Mouse (Mus musculus) limb, embryonic 13.5 days (tissue): ENCODE measurements at regions not wholly inside any gene's neighbourhood (a gene's known extent, or its start where the extent isn't known, plus 50 kb on each side); places are given as distances from the start of the nearest gene placed in this dataset.

ENCODE experiments used
- ATAC-seq: fragments of 200-750 bp; cut with Nextera tagmentation; 2 replicates; pipeline ENCODE4 v1.8.0; 2017; ENCODE audit warnings: low read depth, moderate number of reproducible peaks, moderate TSS enrichment; ENCODE audit not compliant: low FRiP score
- H3K27ac ChIP-seq: fragments of 300-500 bp; sonication (generic); 2 replicates; pipeline ENCODE4 v1.5.1; 2015; ENCODE audit warnings: inconsistent platforms, mild to moderate bottlenecking, moderate library complexity
- H3K27me3 ChIP-seq: fragments of 300-500 bp; sonication (generic); 2 replicates; pipeline ENCODE4 v1.6.1; 2015; ENCODE audit warnings: mild to moderate bottlenecking, inconsistent platforms
- H3K36me3 ChIP-seq: fragments of 300-500 bp; sonication (generic); 2 replicates; pipeline ENCODE4 v1.6.1; 2015; ENCODE audit warnings: inconsistent platforms, mild to moderate bottlenecking, moderate library complexity
- H3K4me1 ChIP-seq: fragments of 300-500 bp; sonication (generic); 2 replicates; pipeline ENCODE4 v1.6.1; 2015; ENCODE audit warnings: inconsistent platforms
- H3K4me2 ChIP-seq: fragments of 300-500 bp; sonication (generic); replicated peaks from 2 replicates; pipeline ENCODE4 v1.6.1; 2015; ENCODE audit warnings: inconsistent platforms, mild to moderate bottlenecking, moderate library complexity
- H3K4me3 ChIP-seq: fragments of 300-500 bp; sonication (generic); 2 replicates; pipeline ENCODE4 v1.5.1; 2015; ENCODE audit warnings: moderate library complexity, mild to moderate bottlenecking, inconsistent platforms
- H3K9ac ChIP-seq: fragments of 300-500 bp; sonication (generic); 2 replicates; pipeline ENCODE4 v1.6.1; 2015; ENCODE audit warnings: mild to moderate bottlenecking, inconsistent platforms
- H3K9me3 ChIP-seq: fragments of 300-500 bp; sonication (generic); 2 replicates; pipeline ENCODE4 v1.6.1; 2016; ENCODE audit warnings: inconsistent platforms
- WGBS: fragments of 180-500 bp; shearing (Covaris S2); methylation state at CpG from one replicate; pipeline ENCODE4 v1.1.7; 2015; 5-methylcytosine and 5-hydroxymethylcytosine counted together

DNA sequence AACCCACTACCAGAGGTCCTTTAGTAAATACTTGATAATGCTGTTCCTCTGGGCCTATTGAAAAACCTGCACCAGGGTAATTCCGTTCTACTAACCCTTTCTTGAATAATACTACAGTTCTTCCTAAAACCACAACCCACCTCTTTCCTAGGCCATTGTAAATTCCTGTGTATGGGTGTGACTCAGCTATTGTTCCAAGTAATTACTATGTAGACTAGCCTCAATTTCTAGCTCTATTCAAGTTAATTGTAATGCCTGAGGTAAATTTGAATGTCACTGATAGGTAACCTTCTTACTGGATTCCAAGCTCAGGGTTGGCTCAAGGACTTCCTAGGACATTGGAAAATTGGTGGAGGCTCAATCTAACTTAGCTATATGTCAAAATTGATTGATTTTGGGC, 185.1 kb upstream of the Slc5a7 start:
- WGBS, result 77% methylated on average over 1 of the region's 1 CpGs
- Histone ChIP-seq H3K9ac (no peak overlapping the region), H3K27me3 (no peaks in the 10 kb centered on the region), H3K9me3 (no peaks in the 10 kb centered on the region), H3K36me3 (no peaks in the 10 kb centered on the region), H3K4me1 (no peaks in the 10 kb centered on the region), H3K4me3 (no peak overlapping the region), H3K4me2 (no peak overlapping the region), H3K27ac (no peak overlapping the region)
- ATAC-seq, result no peak

DNA sequence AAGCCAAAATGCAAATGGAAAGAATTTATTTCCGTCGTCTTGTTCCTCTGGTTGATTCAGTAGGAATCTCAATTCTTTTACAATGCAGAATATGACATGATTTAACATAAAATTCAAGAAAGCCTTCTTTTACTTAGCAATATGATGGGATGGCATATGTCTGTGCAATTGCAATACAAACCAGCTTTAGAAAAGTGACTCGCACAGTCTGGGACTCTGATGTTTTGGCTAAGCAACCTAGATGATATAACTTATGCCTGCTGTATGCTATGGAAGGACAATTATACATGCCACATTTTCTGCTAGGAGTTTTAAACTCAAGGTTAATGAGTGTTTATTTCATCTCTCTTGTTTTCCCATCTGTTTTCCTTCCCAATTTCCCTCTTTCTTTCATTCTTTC, 141.1 kb upstream of the Slc5a7 start:
- H3K36me3 ChIP-seq, result no peaks in the 10 kb centered on the region
- H3K27me3 ChIP-seq, result no peaks in the 10 kb centered on the region
- H3K4me1 ChIP-seq, result no peaks in the 10 kb centered on the region
- no peaks in the 10 kb centered on the region for H3K9me3 ChIP-seq
- no peak overlapping the region for H3K9ac ChIP-seq
- H3K4me3 ChIP-seq, result no peak overlapping the region
- no peak overlapping the region for H3K4me2 ChIP-seq
- 88% methylated on average over 3 of the region's 3 CpGs for WGBS
- ATAC-seq, result no peak
- H3K27ac ChIP-seq, result no peak overlapping the region

DNA sequence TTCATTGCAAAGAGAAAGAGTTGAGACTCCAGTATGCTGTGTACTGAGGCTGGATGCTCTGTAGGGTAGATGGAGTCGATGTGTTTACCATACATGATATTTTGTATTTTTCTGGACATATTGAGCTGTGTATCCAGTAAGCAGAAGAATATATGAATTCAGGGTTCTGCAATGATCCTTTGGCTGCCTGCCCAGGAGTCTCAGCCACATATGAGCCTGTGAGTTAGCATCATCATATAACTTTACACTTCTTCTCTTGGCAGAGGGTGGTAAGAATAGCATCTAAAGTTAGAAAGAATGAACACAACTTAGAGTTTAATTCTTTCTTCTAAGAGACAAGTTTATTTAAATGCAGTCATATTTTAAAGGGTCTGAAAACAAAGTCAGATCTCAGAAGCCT, 139.6 kb upstream of the Slc5a7 start:
- no peaks in the 10 kb centered on the region for H3K9me3 ChIP-seq
- H3K9ac ChIP-seq, result no peak overlapping the region
- H3K4me3 ChIP-seq, result no peak overlapping the region
- no peaks in the 10 kb centered on the region for H3K4me1 ChIP-seq
- no peaks in the 10 kb centered on the region for H3K36me3 ChIP-seq
- no peaks in the 10 kb centered on the region for H3K27me3 ChIP-seq
- WGBS, result 73% methylated on average over 1 of the region's 1 CpGs
- no peak overlapping the region for H3K4me2 ChIP-seq
- no peak overlapping the region for H3K27ac ChIP-seq
- no peak for ATAC-seq

DNA sequence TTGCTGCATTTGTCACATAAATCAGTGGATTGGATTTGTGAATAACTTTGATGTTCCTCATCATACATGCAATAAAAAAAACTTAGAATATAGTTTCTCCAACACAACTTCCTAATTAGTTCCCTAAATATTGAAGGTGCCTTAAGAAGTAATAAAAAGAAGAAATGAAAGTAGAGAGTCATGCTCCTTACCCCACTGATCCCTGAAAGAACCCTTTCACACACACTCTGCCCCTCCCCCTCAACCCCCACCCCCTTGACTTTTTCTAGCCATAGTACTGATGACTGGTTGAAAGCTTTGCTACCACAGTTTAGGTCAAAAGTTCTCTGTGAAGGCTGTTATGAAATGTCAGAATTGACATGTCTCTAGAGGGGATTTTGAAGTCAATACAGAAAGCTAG, 131.1 kb upstream of the Slc5a7 start:
- Histone ChIP-seq H3K4me1 (no peaks in the 10 kb centered on the region), H3K36me3 (no peaks in the 10 kb centered on the region), H3K4me3 (no peak overlapping the region), H3K27me3 (no peaks in the 10 kb centered on the region), H3K4me2 (no peak overlapping the region), H3K9ac (no peak overlapping the region), H3K9me3 (0 out of 2 replicates have a peak, but pooled peaks cover 5% of the 10 kb centered on the region), H3K27ac (no peak overlapping the region)
- ATAC-seq, result no peak

DNA sequence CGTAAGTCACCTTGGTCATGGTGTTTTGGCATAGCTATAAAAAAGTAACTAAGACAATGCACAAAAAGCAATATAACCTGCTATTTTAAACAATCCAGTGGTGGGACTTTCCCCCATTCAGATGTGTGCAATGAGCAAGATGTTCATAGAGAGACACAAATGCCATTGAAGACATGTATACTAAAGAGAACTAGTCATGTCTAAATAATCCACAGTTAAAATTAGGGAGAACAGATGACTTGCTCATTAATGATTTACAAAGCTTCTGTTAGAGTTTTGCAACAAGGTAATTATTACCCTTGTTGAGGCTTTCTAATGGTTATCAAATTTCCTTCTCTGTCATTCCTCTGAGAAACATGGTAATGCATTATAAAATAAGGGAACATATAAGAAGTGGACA, 115.4 kb upstream of the Slc5a7 start:
- no peaks in the 10 kb centered on the region for H3K9me3 ChIP-seq
- WGBS, result 89% methylated on average over 1 of the region's 1 CpGs
- H3K4me2 ChIP-seq, result no peak overlapping the region
- H3K9ac ChIP-seq, result no peak overlapping the region
- H3K4me1 ChIP-seq, result no peaks in the 10 kb centered on the region
- no peak overlapping the region for H3K27ac ChIP-seq
- H3K4me3 ChIP-seq, result no peak overlapping the region
- no peak for ATAC-seq
- no peaks in the 10 kb centered on the region for H3K27me3 ChIP-seq
- no peaks in the 10 kb centered on the region for H3K36me3 ChIP-seq

DNA sequence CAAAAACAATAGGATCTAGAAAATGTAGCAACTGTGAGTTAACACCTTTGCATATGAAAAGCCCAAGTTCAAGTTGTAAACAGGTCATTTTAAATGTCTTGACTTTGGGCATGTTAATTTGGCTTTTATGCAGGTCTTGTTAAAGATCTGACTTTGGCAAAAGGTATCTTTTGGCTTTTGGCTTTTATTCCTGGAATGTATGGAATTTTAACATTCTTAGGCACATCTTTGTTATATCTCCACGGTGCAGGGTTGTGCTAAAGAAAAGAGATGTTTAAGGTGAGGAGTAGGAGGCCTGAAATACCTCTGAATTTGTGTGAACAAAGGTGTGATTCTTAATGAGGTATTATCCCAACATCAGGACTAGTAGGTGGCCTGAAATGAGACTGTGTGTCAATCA, 97.6 kb upstream of the Slc5a7 start:
- Histone ChIP-seq H3K9me3 (no peaks in the 10 kb centered on the region), H3K9ac (no peak overlapping the region), H3K27me3 (no peaks in the 10 kb centered on the region), H3K36me3 (no peaks in the 10 kb centered on the region), H3K4me1 (no peaks in the 10 kb centered on the region), H3K4me3 (no peak overlapping the region), H3K27ac (no peak overlapping the region), H3K4me2 (no peak overlapping the region)
- no peak for ATAC-seq
- 53% methylated on average over 1 of the region's 1 CpGs for WGBS

DNA sequence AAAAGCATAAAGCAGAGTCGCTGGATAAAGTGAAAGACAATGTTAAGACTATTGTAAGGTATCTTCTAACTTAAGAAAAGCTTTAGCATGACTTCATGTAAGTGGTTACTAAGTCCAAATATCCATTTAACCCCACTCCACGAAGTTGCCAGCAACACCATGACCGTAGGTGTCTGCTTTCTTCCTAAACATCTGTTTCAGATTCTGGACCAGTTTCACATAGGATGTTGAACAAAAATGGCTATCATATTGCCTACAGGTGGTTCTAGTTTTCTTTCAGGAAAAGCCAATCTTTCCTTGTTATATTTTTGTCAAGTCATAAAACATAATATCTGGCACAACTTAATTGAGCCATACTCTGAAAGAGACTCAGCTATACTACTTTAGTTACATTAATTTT, 78.7 kb upstream of the Slc5a7 start:
- no peaks in the 10 kb centered on the region for H3K36me3 ChIP-seq
- H3K9ac ChIP-seq, result no peak overlapping the region
- H3K27ac ChIP-seq, result no peak overlapping the region
- ATAC-seq, result peak; percentile 77; the same call in 1 of the 2 replicates
- H3K4me2 ChIP-seq, result no peak overlapping the region
- no peak overlapping the region for H3K4me3 ChIP-seq
- H3K4me1 ChIP-seq, result no peaks in the 10 kb centered on the region
- 16% methylated on average over 3 of the region's 3 CpGs for WGBS
- no peaks in the 10 kb centered on the region for H3K9me3 ChIP-seq
- H3K27me3 ChIP-seq, result no peaks in the 10 kb centered on the region

DNA sequence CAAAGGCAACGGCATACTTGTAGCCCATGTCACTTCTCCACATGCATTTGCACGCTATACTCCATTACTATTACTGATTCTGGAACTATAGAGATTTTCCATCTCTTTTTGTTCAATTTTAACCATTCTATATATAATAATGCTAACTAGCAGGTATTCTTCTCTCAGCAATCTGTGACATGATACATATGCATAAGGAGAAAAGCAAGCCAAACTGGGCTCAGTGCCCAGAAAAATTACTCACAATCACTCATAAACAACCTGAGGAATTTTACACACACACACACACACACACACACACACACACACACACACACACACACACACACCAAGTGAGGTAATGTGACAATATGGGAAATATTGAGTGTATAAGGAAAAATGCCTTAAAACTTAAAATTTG, 69.8 kb upstream of the Slc5a7 start:
- Histone ChIP-seq H3K27ac (no peak overlapping the region), H3K4me1 (no peaks in the 10 kb centered on the region), H3K4me3 (no peak overlapping the region), H3K27me3 (no peaks in the 10 kb centered on the region), H3K36me3 (no peaks in the 10 kb centered on the region), H3K4me2 (no peak overlapping the region), H3K9ac (no peak overlapping the region), H3K9me3 (no peaks in the 10 kb centered on the region)
- 98% methylated on average over 2 of the region's 2 CpGs for WGBS
- no peak for ATAC-seq

DNA sequence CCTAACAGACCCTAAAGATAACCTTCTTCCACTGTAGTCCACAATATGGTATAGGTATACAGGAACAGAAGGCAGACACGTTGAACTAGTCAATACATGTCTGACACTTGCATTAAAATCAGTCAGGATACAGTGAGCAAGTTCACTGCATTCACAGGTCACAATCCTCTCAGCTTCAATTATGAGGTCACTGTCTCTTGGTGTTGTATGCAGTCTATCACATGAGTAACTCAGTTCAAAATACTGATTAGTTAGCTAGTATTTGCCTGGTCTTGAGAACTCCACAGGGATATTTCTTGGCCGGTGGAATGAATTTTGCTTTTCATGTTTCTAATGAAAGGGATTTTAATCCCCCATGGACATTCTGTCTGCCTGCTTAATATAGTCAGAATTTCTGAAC, 69.1 kb upstream of the Slc5a7 start:
- Histone ChIP-seq H3K9me3 (no peaks in the 10 kb centered on the region), H3K36me3 (no peaks in the 10 kb centered on the region), H3K4me1 (no peaks in the 10 kb centered on the region), H3K4me2 (no peak overlapping the region), H3K9ac (no peak overlapping the region), H3K27me3 (no peaks in the 10 kb centered on the region), H3K4me3 (no peak overlapping the region), H3K27ac (no peak overlapping the region)
- no peak for ATAC-seq
- WGBS, result 62% methylated on average over 2 of the region's 2 CpGs

DNA sequence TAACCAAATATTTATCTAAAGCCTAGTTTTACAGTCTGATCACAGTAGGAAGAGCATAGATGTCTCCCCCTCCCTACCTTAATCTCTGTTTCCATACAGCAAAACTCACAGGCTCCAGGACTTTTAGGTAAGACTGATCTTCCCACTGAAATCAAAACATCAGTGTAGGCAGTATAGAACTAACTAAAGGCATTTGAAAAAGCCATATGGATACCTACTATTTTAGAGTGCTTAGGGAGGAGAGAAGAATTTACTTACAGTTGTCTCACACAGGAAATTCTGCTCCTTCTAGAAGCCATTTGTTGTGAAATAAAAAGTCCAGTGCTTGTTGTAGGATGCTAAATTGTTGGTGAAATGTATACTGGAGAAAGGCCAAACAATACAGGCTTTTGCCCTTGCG, 64.2 kb upstream of the Slc5a7 start:
- no peaks in the 10 kb centered on the region for H3K4me1 ChIP-seq
- 75% methylated on average over 1 of the region's 1 CpGs for WGBS
- ATAC-seq, result no peak

DNA sequence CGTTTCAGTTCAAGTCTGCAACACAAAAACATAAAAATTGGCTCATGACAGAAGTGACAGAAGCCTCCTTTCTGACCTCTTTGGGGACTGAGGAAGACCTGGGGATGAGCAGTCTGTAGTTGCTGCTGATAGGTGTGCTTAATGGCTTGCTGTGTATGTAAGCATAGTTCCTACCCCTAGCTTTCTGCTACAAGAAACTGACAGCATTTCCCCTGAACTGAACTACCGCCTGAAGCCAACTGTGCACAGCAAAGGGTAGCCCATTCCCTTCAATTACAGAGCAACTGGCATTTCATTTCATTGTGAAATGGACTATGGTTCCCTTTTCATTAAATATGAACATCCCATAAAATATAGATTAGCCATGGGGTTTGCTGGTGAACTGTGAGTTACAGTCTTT, 54.2 kb upstream of the Slc5a7 start:
- Histone ChIP-seq H3K9me3 (no peaks in the 10 kb centered on the region), H3K36me3 (no peaks in the 10 kb centered on the region), H3K9ac (no peak overlapping the region), H3K27ac (no peak overlapping the region), H3K4me1 (no peaks in the 10 kb centered on the region), H3K27me3 (no peaks in the 10 kb centered on the region), H3K4me3 (no peak overlapping the region), H3K4me2 (no peak overlapping the region)
- no peak for ATAC-seq
- WGBS, result 68% methylated on average over 2 of the region's 2 CpGs

More for the DNA sequence above, 64.2 kb upstream of the Slc5a7 start:
- H3K27me3 ChIP-seq, result no peaks in the 10 kb centered on the region
- H3K4me2 ChIP-seq, result no peak overlapping the region
- no peak overlapping the region for H3K27ac ChIP-seq
- no peak overlapping the region for H3K4me3 ChIP-seq
- no peaks in the 10 kb centered on the region for H3K9me3 ChIP-seq
- no peaks in the 10 kb centered on the region for H3K36me3 ChIP-seq
- no peak overlapping the region for H3K9ac ChIP-seq

DNA sequence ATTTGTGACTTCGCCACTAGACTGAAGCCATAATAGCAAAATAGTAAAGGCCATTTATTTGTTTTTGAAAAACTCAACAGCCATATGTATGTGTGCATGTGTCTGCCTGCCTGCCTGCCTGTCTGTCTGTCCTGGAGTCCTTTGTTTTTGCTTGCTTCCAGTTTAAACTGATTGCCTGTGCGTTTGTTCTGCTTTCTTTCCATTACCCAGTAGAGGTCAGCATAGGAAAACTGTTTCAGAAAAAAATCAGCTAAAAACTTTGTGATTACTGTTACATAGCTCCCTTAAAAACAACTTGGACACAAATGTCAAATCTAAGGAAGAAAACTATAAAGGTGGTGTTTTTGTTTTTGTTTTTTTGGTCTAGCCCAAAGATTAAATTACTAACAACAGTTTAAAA, 52.0 kb upstream of the Slc5a7 start:
- Histone ChIP-seq H3K4me3 (no peak overlapping the region), H3K9ac (no peak overlapping the region), H3K4me1 (no peaks in the 10 kb centered on the region), H3K27ac (no peak overlapping the region), H3K9me3 (no peaks in the 10 kb centered on the region), H3K36me3 (no peaks in the 10 kb centered on the region), H3K4me2 (no peak overlapping the region), H3K27me3 (no peaks in the 10 kb centered on the region)
- 45% methylated on average over 2 of the region's 2 CpGs for WGBS
- no peak for ATAC-seq
